Mouse (Mus musculus) midbrain, embryonic 12.5 days (tissue): ENCODE data around the gene Lsm2. TPM values are rescaled to one million over a fixed set of nuclear protein-coding genes. Genes with fewer than 3 reads are reported as not detected.
"Not testable (repeated sequence)": the region's sequence is repeated elsewhere in the genome, so short reads cannot be mapped to it uniquely, and the experiment has no call there.

Source experiments
- ATAC-seq: fragments of 200-750 bp; cut with Nextera tagmentation; 2 replicates; pipeline ENCODE4 v1.8.0; 2017; ENCODE audit warnings: low read depth, moderate TSS enrichment, moderate library complexity; ENCODE audit not compliant: low FRiP score
- H3K27ac ChIP-seq: fragments of 300-500 bp; sonication (generic); replicated peaks from 2 replicates; pipeline ENCODE4 v1.5.1; 2016; ENCODE audit warnings: mild to moderate bottlenecking
- H3K27me3 ChIP-seq: fragments of 300-500 bp; sonication (generic); 2 replicates; pipeline ENCODE4 v1.6.1; 2016; ENCODE audit warnings: mild to moderate bottlenecking
- H3K36me3 ChIP-seq: fragments of 300-500 bp; sonication (generic); 2 replicates; pipeline ENCODE4 v1.6.1; 2016
- H3K4me1 ChIP-seq: fragments of 300-500 bp; sonication (generic); 2 replicates; pipeline ENCODE4 v1.6.1; 2016
- H3K4me2 ChIP-seq: fragments of 300-500 bp; sonication (generic); replicated peaks from 2 replicates; pipeline ENCODE4 v1.6.1; 2016; ENCODE audit warnings: mild to moderate bottlenecking, moderate library complexity
- H3K4me3 ChIP-seq: fragments of 300-500 bp; sonication (generic); 2 replicates; pipeline ENCODE4 v1.5.1; 2016; ENCODE audit warnings: mild to moderate bottlenecking
- H3K9ac ChIP-seq: fragments of 300-500 bp; sonication (generic); replicated peaks from 2 replicates; pipeline ENCODE4 v1.6.1; 2016; ENCODE audit warnings: mild to moderate bottlenecking, moderate library complexity
- H3K9me3 ChIP-seq: fragments of 300-500 bp; sonication (generic); 2 replicates; pipeline ENCODE4 v1.6.1; 2016; ENCODE audit warnings: mild to moderate bottlenecking
- WGBS: fragments of 180-500 bp; shearing (Covaris S2); methylation state at CpG from one replicate; pipeline ENCODE4 v1.1.7; 2016; 5-methylcytosine and 5-hydroxymethylcytosine counted together
- polyA plus RNA-seq: library from polyadenylated mRNA; unstranded; fragments of >200 nt; fragmentation: Nextera tagmentation; extraction: Ambion mirVana; gene quantifications from 2 replicates; pipeline ENCODE4 v1.2.1, GENCODE M21; 2016

Lsm2 gene
- polyA plus RNA-seq = 188 and 202 TPM in 2 replicates

DNA sequence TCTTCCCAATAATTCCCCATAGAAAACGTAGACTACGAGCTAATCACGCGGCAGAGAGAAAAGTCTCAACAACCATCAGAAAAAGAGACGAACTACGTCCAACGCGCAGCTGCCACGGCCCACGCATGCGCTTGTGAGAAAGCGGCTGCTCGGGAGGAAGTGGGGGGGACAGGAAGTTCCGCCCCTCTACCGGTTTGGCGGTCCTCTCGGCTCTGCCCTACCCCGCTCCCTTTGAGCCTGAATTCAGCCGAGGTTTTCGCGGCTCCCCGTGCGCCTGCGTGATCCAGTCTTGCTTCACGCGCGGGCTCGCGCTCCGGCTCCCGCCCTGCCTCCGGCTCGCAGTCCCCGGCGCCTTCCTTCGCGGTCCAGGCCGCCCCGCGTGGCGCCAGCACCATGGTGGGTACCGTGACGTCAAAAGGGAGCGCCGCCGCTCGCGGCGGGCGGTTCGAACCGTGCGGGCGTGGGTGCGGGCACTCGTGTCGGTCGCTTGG, at the start of gene Lsm2:
Lsm2 (plus strand) TSS at position 173 of the 491 bp plus-strand sequence.
- H3K9ac ChIP-seq = peak within 1 kb of the TSS; percentile 87
- H3K4me1 ChIP-seq = peaks cover 18% of the 10 kb centered on the region
- H3K36me3 ChIP-seq = peaks cover 21% of the 10 kb centered on the region
- no peaks in the 10 kb centered on the region for H3K9me3 ChIP-seq
- under 1% methylated on average over 57 of the region's 58 CpGs for WGBS
- H3K27ac ChIP-seq = peak within 1 kb of the TSS; percentile 96
- H3K4me3 ChIP-seq = peak within 1 kb of the TSS; percentile 91
- peak within 1 kb of the TSS; percentile 96 for H3K4me2 ChIP-seq
- ATAC-seq = peak; percentile 94
- H3K27me3 ChIP-seq = no peaks in the 10 kb centered on the region

DNA sequence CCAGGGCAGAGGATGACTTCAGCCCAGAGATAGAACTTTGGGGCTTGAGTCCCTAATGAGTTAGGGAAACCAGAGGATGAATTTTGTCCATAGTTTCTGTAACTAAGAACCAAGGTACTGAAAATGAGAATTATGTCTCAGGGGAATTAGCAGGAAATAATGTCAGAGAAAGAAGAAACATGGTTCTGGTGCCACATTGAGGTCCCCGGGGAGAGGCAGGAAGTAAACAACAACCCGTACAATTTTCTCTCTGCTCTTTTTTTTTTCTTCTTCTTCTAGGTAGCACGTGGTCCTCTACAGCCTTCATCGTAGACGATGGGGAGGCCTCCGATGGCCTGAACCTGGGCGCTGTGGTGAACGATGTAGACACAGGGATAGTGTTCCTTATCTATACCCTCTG, 49.4 kb upstream of the Lsm2 start:
- Histone ChIP-seq H3K36me3 (peaks cover 8% of the 10 kb centered on the region; the same call in 1 of the 2 replicates), H3K4me3 (peak overlapping the region; percentile 72), H3K27me3 (peaks cover 3% of the 10 kb centered on the region; the same call in 1 of the 2 replicates), H3K9ac (peak overlapping the region; percentile 83), H3K4me2 (peak overlapping the region; percentile 98), H3K27ac (no peak overlapping the region), H3K9me3 (no peaks in the 10 kb centered on the region), H3K4me1 (peaks cover 9% of the 10 kb centered on the region)
- ATAC-seq = no peak
- WGBS = 94% methylated on average over 8 of the region's 8 CpGs

DNA sequence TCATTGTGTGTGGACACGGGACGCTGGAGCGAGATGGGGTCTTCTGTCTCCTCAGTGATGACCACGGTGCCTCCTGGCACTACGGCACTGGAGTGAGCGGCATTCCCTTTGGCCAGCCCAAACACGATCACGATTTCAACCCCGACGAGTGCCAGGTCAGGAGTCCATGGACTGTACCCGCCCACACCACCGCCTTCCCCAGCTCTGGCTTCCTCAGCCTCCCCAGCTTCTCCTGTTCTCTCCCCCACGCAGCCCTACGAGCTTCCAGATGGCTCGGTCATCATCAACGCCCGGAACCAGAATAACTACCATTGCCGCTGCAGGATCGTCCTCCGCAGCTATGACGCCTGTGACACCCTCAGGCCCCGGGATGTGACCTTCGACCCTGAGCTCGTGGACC, 47.6 kb upstream of the Lsm2 start:
- Histone ChIP-seq H3K4me1 (peaks cover 9% of the 10 kb centered on the region), H3K4me3 (no peak overlapping the region), H3K27me3 (peaks cover 3% of the 10 kb centered on the region; the same call in 1 of the 2 replicates), H3K9ac (no peak overlapping the region), H3K4me2 (no peak overlapping the region), H3K36me3 (peaks cover 8% of the 10 kb centered on the region; the same call in 1 of the 2 replicates), H3K27ac (no peak overlapping the region), H3K9me3 (no peaks in the 10 kb centered on the region)
- no peak for ATAC-seq
- WGBS = 68% methylated on average over 24 of the region's 24 CpGs

DNA sequence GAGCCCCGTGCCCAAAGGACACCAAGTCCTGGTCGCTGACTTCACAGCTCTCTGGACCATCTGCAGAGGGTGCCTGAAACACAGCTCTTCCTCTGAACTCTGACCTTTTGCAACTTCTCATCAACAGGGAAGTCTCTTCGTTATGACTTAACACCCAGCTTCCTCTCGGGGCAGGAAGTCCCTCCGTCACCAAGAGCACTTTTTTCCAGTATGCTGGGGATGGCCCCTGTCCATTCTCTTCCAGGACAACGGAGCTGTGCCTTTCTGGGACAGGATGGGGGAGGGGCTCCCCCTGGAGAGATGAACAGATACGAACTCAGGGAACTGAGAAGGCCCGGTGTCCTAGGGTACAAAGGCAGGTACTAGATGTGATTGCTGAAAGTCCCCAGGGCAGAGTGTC, 46.8 kb upstream of the Lsm2 start:
- Histone ChIP-seq H3K9ac (no peak overlapping the region), H3K27ac (no peak overlapping the region), H3K36me3 (peaks cover 8% of the 10 kb centered on the region; the same call in 1 of the 2 replicates), H3K9me3 (no peaks in the 10 kb centered on the region), H3K4me2 (no peak overlapping the region), H3K4me3 (no peak overlapping the region), H3K27me3 (peaks cover 3% of the 10 kb centered on the region; the same call in 1 of the 2 replicates), H3K4me1 (peaks cover 9% of the 10 kb centered on the region)
- no peak for ATAC-seq
- 57% methylated on average over 8 of the region's 8 CpGs for WGBS

DNA sequence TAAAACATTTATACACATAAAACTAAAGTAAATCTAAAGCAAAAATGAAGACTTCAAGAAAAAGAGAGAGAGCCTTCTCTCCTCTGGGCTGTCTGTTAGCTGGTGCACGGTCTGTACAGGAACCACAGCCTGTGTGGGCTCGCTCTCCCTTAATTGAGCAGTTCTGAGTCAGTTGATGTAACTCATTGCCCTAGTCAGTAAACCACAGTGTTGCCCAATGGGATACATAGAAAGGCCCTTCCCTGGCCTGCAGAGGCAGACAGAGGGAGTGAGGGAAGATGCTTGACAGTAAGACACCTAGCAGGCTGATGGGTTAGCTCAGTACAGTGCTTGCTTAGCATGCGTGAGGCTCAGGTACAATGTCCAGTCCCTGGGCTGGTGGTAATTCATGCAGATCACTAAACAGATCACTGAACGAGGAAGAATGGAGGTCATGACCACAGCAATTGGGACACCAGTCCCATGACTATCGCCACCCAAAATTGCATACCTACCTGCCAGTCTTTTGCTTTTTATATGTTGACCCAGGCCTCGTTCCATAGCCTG, 43.6 kb upstream of the Lsm2 start:
- no peak overlapping the region for H3K27ac ChIP-seq
- no peak for ATAC-seq
- H3K36me3 ChIP-seq = peaks cover 8% of the 10 kb centered on the region; the same call in 1 of the 2 replicates
- H3K27me3 ChIP-seq = no peaks in the 10 kb centered on the region
- no peak overlapping the region for H3K4me3 ChIP-seq
- peaks cover 5% of the 10 kb centered on the region for H3K4me1 ChIP-seq
- no peak overlapping the region for H3K9ac ChIP-seq
- no peak overlapping the region for H3K4me2 ChIP-seq
- H3K9me3 ChIP-seq = no peaks in the 10 kb centered on the region
- WGBS = 87% methylated on average over 6 of the region's 6 CpGs

DNA sequence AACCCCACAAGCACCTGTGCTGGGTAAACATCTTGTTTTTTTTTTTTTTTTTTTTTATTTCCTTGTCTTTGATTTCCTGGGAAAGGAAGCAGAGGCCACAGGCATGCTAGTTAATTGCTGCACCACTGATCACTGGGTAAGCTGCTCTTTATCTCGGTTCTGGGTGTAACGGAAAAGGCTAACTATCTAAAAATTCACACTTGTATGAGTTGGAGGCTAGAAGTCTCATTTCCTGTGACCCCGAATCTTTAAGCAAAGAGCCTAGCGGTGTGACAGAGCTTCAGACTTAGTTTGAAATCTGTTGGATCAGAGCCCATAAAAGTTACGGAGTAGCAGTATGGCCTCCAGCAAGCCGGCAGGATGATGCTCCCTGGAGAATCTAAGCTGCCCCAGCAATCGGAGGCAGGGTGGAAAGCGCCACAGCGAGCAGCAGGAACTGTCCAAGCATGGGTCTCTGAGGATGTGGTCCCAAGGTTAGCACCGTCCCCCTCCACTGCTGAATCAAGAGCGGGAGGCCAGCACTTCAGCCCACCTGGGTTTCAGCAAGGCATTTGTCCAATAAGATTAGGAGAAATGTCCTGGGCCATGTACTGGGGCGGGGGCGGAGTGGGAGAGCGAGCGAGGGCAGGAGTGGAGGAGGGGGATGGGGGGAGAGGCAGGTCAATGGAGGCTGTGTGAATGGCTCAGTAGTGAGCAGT, 40.2 kb upstream of the Lsm2 start:
- Histone ChIP-seq H3K9ac (peak overlapping the region; percentile 37), H3K27ac (0 out of 2 replicates have a peak overlapping the region, but pooled peaks have one; percentile 35), H3K36me3 (no peaks in the 10 kb centered on the region), H3K9me3 (no peaks in the 10 kb centered on the region), H3K4me2 (peak overlapping the region; percentile 46), H3K27me3 (no peaks in the 10 kb centered on the region), H3K4me3 (peak overlapping the region; percentile 27), H3K4me1 (peaks cover 5% of the 10 kb centered on the region)
- WGBS = 7% methylated on average over 15 of the region's 15 CpGs
- no peak for ATAC-seq

DNA sequence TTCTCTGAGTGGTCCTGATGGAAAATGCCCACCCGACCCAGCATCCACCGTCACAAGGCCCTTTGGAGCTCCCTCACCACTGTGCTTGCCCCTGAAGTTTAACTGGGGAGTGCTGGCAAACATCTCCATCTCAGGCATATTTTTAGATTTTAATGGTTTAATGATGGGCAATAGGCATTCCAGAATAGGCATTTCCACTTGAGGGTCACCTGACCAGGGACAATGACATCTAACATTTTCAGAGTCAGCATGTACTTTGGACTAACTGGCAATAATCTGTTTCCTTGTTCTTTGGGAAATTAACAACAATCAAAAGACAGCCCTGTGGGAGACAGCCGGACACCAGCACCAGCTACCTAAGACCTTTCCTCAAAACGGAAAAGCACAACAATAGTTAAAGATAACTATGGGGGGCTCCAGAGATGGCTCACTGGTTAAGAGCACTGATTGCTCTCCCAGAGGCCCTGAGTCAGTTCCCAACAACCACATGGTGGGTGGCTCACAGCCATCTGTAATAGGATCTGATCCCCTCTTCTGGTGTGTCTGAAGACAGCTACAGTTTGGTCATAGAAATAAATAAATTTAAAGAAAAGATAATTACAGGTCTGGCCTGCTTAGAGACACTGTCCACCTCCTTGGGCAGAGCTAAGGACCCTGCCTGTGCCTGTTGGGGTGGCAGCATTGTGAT, 38.4 kb upstream of the Lsm2 start:
- no peak overlapping the region for H3K4me3 ChIP-seq
- peaks cover 5% of the 10 kb centered on the region for H3K4me1 ChIP-seq
- H3K27ac ChIP-seq = no peak overlapping the region
- no peak for ATAC-seq
- H3K9ac ChIP-seq = no peak overlapping the region
- H3K36me3 ChIP-seq = no peaks in the 10 kb centered on the region
- 89% methylated on average over 4 of the region's 4 CpGs for WGBS
- H3K4me2 ChIP-seq = no peak overlapping the region
- no peaks in the 10 kb centered on the region for H3K27me3 ChIP-seq
- no peaks in the 10 kb centered on the region for H3K9me3 ChIP-seq

DNA sequence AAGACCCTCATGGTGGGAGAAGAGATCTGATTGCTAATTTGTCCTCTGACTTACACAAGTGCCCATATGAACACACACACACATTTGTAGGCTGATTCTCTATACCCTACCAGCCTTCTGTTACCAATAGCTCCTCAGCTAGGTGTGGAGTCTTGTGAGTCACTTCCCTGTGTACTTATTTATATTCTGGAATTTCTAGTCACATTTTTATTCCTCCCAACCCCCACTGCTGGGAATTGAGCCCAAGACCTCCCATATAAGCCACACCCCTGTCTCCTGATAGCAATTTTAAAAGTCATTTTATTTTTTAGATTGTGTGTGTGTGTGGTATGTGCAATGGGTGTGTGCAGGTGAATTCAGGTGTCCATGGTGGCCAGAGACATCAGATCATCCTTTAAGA, 37.3 kb upstream of the Lsm2 start:
- ATAC-seq = no peak
- H3K27ac ChIP-seq = no peak overlapping the region
- H3K27me3 ChIP-seq = no peaks in the 10 kb centered on the region
- H3K4me1 ChIP-seq = peaks cover 5% of the 10 kb centered on the region
- no peak overlapping the region for H3K4me2 ChIP-seq
- H3K9me3 ChIP-seq = no peaks in the 10 kb centered on the region
- peaks cover 1% of the 10 kb centered on the region for H3K36me3 ChIP-seq
- no peak overlapping the region for H3K4me3 ChIP-seq
- H3K9ac ChIP-seq = no peak overlapping the region

DNA sequence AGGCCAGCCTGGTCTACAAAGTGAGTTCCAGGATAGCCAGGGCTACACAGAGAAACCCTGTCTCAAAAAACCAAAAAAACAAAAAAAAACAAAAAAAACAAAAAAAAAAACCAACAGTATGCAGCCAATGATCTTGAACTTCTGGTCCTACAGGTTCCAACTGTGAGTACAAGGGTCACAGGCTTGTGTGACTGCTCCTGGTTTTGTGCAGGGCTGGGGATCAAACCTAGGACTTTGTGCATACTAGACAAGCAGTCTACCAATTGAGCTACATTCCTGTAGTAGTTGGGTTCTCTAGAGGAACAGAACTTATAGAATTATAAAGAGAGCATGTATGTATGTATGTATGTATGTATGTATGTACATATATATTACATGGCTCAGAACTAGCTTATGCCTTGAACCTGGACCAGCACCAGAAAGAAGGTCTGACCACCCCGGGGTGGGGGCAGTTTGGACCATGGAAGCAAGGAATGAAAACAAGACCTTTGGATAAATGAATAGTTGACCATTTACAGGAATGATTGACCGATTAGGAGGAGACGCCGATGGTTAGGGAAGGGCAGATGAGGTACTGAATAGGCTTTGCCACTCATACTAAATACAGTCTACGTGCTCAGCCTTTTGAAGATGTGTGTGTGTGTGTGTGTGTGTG, 35.0 kb upstream of the Lsm2 start:
- Histone ChIP-seq H3K9ac (no peak overlapping the region), H3K4me2 (no peak overlapping the region), H3K9me3 (no peaks in the 10 kb centered on the region), H3K27me3 (no peaks in the 10 kb centered on the region), H3K27ac (no peak overlapping the region), H3K4me3 (no peak overlapping the region), H3K4me1 (peaks cover 13% of the 10 kb centered on the region), H3K36me3 (peaks cover 18% of the 10 kb centered on the region)
- ATAC-seq = no peak
- WGBS = 89% methylated on average over 5 of the region's 5 CpGs

DNA sequence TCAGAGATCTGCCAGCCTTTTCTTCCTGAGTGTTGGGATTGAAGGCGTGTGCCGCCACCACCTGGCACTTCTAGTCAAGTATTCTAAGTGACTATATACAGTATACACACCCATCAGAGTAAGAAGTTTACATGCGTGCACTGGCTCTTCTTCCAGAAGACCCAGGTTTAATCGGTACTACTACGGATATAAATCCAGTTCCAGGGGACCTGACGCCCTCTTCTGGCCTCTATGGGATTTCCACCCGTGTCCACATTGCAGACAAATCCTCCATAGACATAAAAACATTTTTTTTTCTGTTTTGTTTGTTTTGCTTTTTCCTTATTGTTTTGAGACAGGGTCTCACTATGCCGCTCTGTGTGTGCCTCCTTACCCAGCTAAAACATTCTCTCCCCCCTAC, 34.1 kb upstream of the Lsm2 start:
- 33% methylated on average over 8 of the region's 8 CpGs for WGBS
- Histone ChIP-seq H3K36me3 (peaks cover 18% of the 10 kb centered on the region), H3K9ac (no peak overlapping the region), H3K27me3 (no peaks in the 10 kb centered on the region), H3K4me1 (peaks cover 10% of the 10 kb centered on the region), H3K9me3 (no peaks in the 10 kb centered on the region), H3K4me3 (no peak overlapping the region), H3K4me2 (no peak overlapping the region), H3K27ac (no peak overlapping the region)
- no peak for ATAC-seq

DNA sequence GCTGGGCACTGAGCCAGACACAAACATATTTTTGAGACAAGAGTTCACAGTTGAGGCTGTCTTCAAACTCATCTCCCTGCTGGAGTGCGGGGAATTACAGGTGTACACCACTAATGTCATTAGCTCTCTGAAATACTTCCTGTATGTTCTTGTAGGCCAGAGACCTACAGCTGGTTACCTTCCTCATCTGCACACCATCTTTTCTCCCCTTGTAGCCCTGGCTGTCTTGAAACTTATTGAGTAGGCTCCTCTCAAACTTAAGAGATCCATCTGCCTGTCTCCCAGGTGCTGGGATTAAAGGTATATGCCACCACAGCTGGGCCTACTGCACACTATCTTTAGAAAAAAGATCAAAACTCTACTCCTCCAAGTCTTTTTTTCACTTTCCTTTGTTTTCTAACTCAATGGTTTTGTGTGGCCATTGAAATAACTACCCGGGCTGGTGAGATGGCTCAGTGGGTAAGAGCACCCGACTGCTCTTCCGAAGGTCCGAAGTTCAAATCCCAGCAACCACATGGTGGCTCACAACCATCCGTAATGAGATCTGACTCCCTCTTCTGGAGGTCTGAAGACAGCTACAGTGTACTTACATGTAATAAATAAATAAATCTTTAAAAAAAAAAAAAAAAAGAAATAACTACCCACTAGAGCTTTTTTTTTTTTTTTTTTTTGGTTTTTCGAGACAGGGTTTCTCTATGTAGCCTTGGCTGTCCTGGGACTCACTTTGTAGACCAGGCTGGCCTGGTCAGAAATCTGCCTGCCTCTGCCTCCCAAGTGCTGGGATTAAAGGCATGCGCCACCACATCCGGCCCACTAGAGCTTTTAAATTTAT, 32.7 kb upstream of the Lsm2 start:
- H3K27me3 ChIP-seq, H3K4me3 ChIP-seq, H3K27ac ChIP-seq, H3K4me1 ChIP-seq, ATAC-seq, H3K9me3 ChIP-seq, H3K9ac ChIP-seq, H3K4me2 ChIP-seq: not testable (repeated sequence)
- WGBS = 62% methylated on average over 9 of the region's 9 CpGs
- H3K36me3 ChIP-seq = peaks cover 18% of the 10 kb centered on the region
